Mouse (Mus musculus) B cell, adult 2 months (primary cell): Measurements from ENCODE around the gene Olfr693.
"Not testable (repeated sequence)": the region's sequence is repeated elsewhere in the genome, so short reads cannot be mapped to it uniquely, and the experiment has no call there.

Experiments used
- DNase-seq, 2 experiments: peaks; one replicate each; pipeline ENCODE4 v3.0.0; 2022

Gene Olfr693

GRCm38 (mm10) chr7:106680484-106680883 lies at the start of gene Olfr693:
TSS of gene Olfr693 (minus strand) at chr7:106680584.
- DNase-seq = no peak

GRCm38 (mm10) chr7:106725654-106726053 lies 45.3 kb upstream of the Olfr693 start:
- not testable (repeated sequence) for DNase-seq

- DNase-seq = no peak
Measured at GRCm38 (mm10) chr7:106716296-106716695, 35.9 kb upstream of the Olfr693 start, which contains the start of gene Olfr695. TSS of gene Olfr695 (minus strand) at chr7:106716396.

- peak in 1 of 2 experiments; percentile 7 for DNase-seq
Measured at GRCm38 (mm10) chr7:106711463-106711862, 31.1 kb upstream of the Olfr693 start.

- DNase-seq = not testable (repeated sequence)
Measured at GRCm38 (mm10) chr7:106707705-106708104, 27.3 kb upstream of the Olfr693 start.

GRCm38 (mm10) chr7:106696891-106697290 lies 16.5 kb upstream of the Olfr693 start:
- no peak for DNase-seq

GRCm38 (mm10) chr7:106692976-106693375 lies 12.6 kb upstream of the Olfr693 start:
- DNase-seq = no peak

- no peak for DNase-seq
Measured at GRCm38 (mm10) chr7:106691714-106692113, 11.3 kb upstream of the Olfr693 start, which contains the start of gene Olfr694. TSS of gene Olfr694 (minus strand) at chr7:106691814.

- DNase-seq = no peak
Measured at GRCm38 (mm10) chr7:106685382-106685781, 5.0 kb upstream of the Olfr693 start.

- DNase-seq = no peak
Measured at GRCm38 (mm10) chr7:106652344-106652652, 28.1 kb downstream of the Olfr693 start.

GRCm38 (mm10) chr7:106651555-106652343 lies 28.6 kb downstream of the Olfr693 start:
- peak; percentile 33 to 48 for DNase-seq

GRCm38 (mm10) chr7:106649774-106650173 lies 30.6 kb downstream of the Olfr693 start:
- DNase-seq = no peak

- DNase-seq = peak in 1 of 2 experiments; percentile 34
Measured at GRCm38 (mm10) chr7:106645261-106645660, 35.1 kb downstream of the Olfr693 start.

- peak; percentile 54 to 62 for DNase-seq
Measured at GRCm38 (mm10) chr7:106644222-106644870, 36.0 kb downstream of the Olfr693 start.

GRCm38 (mm10) chr7:106640839-106641238 lies 39.5 kb downstream of the Olfr693 start:
- no peak for DNase-seq

GRCm38 (mm10) chr7:106635560-106635959 lies 44.8 kb downstream of the Olfr693 start:
- DNase-seq = no peak
